Mouse (Mus musculus) T-helper 2 cell (primary cell): Measurements from ENCODE around the gene Cebpz.

Experiments used
- in situ Hi-C: fragments of 300-600 bp; cut with MboI, MseI; formaldehyde crosslinking; loops from one replicate; pipeline ENCODE4 v1.15.1; 2025; ENCODE audit warnings: high pct_unique_total_duplicates

Gene Cebpz

GRCm38 (mm10) chr17:78936466-78937228, at the start of gene Cebpz, which contains the start of gene Ndufaf7:
Gene Cebpz (minus strand): TSS chr17:78937066.
Gene Ndufaf7 (plus strand): TSS chr17:78937136.
- in situ Hi-C loops = no loop called here

- in situ Hi-C loops = no loop called here
Measured at GRCm38 (mm10) chr17:78983736-78984135, 46.9 kb upstream of the Cebpz start.

- in situ Hi-C loops = no loop called here
Measured at GRCm38 (mm10) chr17:78983166-78983565, 46.3 kb upstream of the Cebpz start.

GRCm38 (mm10) chr17:78968500-78968899, 31.6 kb upstream of the Cebpz start:
- in situ Hi-C loops = no loop called here

GRCm38 (mm10) chr17:78966092-78966883, 29.4 kb upstream of the Cebpz start:
- in situ Hi-C loops = no loop called here

GRCm38 (mm10) chr17:78964387-78964786, 27.5 kb upstream of the Cebpz start:
- in situ Hi-C loops = no loop called here

GRCm38 (mm10) chr17:78959473-78959872, 22.6 kb upstream of the Cebpz start:
- in situ Hi-C loops = no loop called here

GRCm38 (mm10) chr17:78953240-78953639, 16.4 kb upstream of the Cebpz start:
- in situ Hi-C loops = no loop called here

GRCm38 (mm10) chr17:78952070-78952469, 15.2 kb upstream of the Cebpz start:
- in situ Hi-C loops = no loop called here

GRCm38 (mm10) chr17:78951225-78951624, 14.4 kb upstream of the Cebpz start:
- in situ Hi-C loops = no loop called here

GRCm38 (mm10) chr17:78942579-78942978, 5.7 kb upstream of the Cebpz start:
- in situ Hi-C loops = no loop called here

GRCm38 (mm10) chr17:78938927-78939326, 2.1 kb upstream of the Cebpz start:
- in situ Hi-C loops = no loop called here

GRCm38 (mm10) chr17:78937229-78937853, 475 bp upstream of the Cebpz start:
- in situ Hi-C loops = no loop called here

GRCm38 (mm10) chr17:78935857-78936256, 1.0 kb downstream of the Cebpz start:
- in situ Hi-C loops = no loop called here

- in situ Hi-C loops = loop anchor here (5.0 to 25.0 kb wide), 2 partner anchors 80 to 1270 kb away; partner anchors contain the start of genes Gpatch11 and Heatr5b
Measured at GRCm38 (mm10) chr17:78917696-78918095, 19.2 kb downstream of the Cebpz start.

GRCm38 (mm10) chr17:78916899-78917298, 20.0 kb downstream of the Cebpz start:
- in situ Hi-C loops = loop anchor here (5.0 to 25.0 kb wide), 2 partner anchors 80 to 1270 kb away; partner anchors contain the start of genes Gpatch11 and Heatr5b

- in situ Hi-C loops = loop anchor here (5.0 to 25.0 kb wide), 2 partner anchors 79 to 1271 kb away; partner anchors contain the start of genes Gpatch11 and Heatr5b
Measured at GRCm38 (mm10) chr17:78916369-78916813, 20.5 kb downstream of the Cebpz start, which contains the start of gene Cebpzos. Gene Cebpzos (plus strand): TSS chr17:78916500.

- in situ Hi-C loops = loop anchor here (5.0 to 25.0 kb wide), 2 partner anchors 78 to 1272 kb away; partner anchors contain the start of genes Gpatch11 and Heatr5b
Measured at GRCm38 (mm10) chr17:78915772-78916171, 21.1 kb downstream of the Cebpz start.

GRCm38 (mm10) chr17:78913921-78914320, 22.9 kb downstream of the Cebpz start:
- in situ Hi-C loops = loop anchor here (25.0 kb wide), 1 partner anchor 1273 kb away; no protein-coding TSS in a partner anchor

GRCm38 (mm10) chr17:78912861-78913281, 24.0 kb downstream of the Cebpz start:
- in situ Hi-C loops = loop anchor here (25.0 kb wide), 1 partner anchor 1274 kb away; no protein-coding TSS in a partner anchor

GRCm38 (mm10) chr17:78909374-78909773, 27.5 kb downstream of the Cebpz start:
- in situ Hi-C loops = loop anchor here (25.0 kb wide), 1 partner anchor 1278 kb away; no protein-coding TSS in a partner anchor
